Mouse (Mus musculus) frontal cortex, adult (tissue): ENCODE results near the gene Siah3.

Source experiments
- ATAC-seq: cut with Nextera tagmentation; 2 replicates; pipeline ENCODE4 v1.9.2; 2017; ENCODE audit warnings: mild to moderate bottlenecking, moderate library complexity, mixed read lengths; ENCODE audit not compliant: low TSS enrichment

Gene Siah3

DNA sequence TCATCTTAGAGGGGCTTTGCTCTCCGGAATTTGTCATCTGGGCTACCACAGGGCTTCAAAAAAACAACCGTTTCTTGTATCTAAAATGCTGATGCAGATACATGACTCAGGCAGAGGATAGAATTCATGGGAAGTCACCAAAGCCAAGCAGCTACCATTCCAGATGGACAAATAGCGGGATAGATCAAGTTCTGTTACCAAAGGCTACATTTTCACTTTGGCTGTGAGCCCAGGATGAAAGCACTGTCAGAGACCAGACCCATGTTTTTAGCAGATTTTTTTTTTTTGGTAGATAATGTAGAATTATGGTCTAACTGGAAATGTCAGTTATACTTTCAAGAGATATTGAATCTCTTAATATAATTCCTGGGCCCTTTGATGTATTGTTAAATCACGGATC is 7.4 kb downstream of the Siah3 start:
- ATAC-seq: no peak

DNA sequence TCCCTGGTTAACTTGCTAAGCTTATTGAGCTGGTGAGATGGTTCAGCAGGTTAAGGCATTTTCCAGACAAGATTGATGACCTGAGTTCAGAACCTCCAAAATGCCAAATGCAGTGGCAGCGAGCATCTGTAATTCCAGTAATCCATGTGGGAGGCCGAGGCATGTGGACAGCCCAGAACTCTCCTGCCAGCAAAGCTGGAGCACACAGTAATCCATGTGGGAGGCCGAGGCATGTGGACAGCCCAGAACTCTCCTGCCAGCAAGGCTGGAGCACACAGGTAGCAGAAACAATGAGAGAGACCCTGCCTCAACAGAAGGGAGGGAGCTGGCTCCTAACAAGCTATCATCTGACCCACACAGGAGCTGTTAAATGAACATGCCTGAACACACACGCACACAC is 13.2 kb downstream of the Siah3 start:
- no peak for ATAC-seq

DNA sequence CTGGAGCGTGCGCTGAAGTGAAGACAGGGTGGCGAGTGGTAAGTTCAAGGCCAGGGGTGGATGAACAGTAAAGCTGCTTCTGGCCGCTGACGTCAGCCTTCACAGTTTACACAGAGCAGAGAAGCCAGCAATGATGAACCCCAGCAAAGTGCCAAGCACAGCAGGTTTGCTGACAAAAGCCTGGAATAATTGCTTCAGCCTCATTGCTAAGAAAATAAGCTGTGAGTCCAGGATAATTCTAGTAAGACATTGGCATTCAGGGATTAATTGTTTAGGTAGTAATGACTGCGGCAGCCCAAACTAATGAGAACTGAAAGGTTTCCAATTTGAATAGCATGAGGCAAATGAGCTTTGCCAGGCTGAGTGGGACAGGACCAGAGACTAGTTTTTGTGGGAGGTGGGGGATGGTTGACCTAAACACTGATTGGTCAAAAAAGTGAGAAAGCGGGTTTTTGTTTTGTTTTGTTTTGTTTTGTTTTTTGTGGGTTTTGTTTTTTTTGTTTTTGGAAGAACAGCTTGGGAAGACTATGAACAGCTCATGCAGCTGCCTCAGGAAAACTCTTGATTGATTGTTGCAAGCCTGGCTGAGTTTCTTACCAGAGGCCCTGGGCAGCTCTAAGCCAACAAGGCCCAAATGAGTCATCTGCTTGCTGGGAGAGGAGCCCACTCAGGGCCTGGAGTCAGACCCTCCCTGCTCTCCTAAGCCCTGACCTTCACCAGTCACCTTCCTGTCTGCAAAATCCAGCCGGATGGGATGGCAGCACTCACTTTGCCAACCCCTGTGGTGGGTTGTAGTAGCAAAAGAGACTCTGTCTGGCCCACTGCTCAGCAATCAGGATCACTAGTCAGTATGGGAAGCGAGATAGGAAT is 17.5 kb downstream of the Siah3 start:
- peak; percentile 42 for ATAC-seq

DNA sequence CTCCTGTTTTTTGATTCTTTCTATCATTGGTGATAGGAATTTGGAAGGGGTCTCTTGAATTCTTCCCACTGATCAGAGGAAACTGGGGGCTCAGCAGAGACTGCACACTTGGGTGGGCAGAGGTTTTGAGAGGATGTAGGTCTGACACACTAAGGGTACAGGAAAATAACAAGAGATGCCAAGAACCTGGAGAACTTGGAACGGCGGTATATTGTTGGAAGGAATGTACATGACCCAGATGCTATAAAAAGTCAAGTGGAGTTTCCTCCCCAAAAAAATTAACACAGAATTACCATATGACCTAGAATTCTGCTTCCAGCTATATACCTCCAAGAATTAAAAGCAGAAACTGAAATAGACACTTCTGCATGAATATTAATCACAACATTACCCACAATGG is 20.1 kb downstream of the Siah3 start:
- peak; percentile 67 for ATAC-seq

DNA sequence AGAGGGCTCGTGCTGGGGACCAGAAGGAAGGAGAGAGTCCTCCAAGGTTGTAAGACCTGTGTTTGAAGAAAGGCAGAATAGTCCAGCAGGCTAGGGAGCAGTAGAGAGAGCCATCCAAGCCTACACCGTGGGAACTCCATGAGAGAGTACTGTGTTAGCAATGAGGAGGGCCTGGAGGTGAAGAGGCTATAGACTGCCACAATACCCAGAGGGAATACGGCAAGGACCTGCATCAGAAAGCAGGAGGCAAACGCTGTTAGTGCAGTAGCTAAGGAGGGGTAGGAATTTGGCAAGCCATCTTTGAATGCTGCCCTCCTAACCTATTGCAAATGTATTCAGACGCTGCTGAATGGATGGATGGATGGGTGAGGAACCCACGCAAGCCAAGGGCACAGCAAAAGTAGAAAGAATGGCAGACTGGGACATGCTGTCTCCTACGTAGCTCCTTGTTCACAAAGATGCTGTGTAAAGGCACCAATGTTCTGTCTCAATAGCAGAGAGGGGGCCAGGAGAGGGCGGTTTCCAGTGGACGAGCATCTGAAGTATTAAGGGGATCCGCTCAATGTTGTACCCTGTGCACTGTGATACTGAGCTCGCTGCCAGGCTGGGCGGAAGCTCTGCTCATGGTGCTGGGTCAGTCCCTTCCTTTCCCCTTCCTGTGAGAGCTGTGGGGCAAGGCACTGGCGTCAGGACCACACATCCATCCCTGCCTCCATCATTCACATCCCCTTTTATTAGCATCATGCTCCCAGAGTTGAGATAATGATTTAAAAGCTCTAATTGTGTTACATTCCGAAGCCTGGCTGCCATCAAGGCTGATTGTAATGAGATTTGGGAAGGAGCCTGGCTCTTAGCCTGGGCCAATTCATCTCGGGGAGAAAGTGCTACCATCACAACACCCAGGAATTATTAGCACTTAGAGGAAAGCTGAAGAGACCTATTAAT is 26.7 kb downstream of the Siah3 start:
- no peak for ATAC-seq

DNA sequence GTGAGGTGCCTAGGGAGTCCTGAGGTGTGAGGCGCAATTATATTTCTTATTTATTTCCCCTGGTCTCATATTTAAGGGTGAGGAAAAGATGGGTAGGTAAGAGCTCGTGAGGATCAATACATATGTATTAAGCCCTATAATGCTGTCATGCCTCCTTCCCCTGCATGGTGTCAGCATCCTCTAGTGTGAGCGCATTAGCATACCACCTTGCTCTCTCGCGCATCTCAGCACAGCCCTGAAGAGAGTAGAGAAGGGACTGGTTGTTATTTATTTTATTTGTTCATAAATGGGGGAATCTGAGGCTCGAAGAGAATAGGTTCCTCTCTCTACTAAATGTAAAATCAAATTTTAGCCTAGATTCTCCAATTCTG is 27.4 kb downstream of the Siah3 start:
- no peak for ATAC-seq

DNA sequence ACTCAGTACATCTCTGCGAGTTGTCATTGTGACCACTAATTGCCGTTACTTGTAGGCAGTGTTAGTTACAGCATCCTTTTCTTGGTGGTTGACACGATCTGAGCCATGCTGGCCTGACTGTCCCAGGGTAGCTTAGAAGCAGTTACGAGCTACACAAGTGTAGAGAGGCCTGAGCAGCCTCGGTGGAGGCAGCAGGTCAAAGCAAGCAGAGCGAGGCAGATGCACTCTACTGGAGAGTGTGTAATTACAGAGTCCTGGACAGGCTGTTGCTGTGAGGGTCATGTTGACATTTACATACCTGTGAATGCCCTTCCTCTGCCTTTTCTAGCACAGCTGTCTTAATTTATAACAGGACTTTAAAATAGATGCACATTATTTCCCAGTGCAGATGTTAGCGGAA is 32.1 kb downstream of the Siah3 start:
- ATAC-seq: no peak

DNA sequence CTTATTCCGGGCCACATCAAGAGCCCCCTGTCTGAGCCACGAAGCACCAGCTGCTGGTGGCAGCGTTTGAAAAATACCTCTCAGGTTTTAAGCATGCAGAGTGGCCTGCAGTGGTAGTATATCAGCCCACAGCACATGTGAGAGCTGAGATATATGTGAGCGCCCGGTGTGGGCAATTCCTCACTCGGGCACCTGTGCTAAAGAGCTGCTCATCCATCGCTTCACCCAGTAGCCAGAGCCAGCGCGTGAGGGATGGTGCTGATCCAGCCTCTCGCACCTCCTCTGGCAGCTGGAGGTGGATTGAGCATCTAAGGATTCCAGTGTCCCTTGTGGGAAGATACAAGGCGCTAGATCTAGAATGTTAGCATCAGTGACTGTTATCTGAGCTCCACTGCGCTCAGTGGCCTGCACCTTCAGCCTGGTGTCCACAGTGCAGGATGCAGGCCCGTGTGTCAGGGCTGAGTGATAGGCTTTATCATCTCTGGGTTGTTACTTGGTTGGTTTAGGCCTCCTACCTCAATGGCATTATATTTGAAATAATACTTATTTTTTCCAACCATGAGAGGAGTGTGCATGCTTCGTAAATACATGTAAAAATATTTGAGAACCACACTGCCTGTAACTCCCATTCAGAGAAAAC is 37.9 kb downstream of the Siah3 start:
- no peak for ATAC-seq

DNA sequence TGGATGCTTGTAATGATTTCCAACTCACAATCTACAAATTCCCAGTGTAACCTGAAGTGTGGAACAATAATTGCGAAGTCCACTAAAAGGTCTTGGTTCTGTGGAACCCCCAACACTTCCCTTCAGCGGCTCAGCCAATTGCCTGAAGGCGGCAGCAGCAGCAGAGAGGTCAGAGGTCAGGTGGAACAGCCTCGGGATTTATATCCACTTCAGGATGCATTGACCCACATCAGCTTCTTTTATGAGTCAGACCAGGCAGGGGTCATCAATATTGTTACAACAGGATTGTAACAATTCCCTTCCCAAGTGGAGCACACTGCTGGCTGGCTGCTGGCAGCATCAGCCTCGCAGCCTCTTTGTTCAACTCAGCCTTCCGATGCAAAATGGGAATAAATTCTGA is 39.1 kb downstream of the Siah3 start:
- no peak for ATAC-seq

DNA sequence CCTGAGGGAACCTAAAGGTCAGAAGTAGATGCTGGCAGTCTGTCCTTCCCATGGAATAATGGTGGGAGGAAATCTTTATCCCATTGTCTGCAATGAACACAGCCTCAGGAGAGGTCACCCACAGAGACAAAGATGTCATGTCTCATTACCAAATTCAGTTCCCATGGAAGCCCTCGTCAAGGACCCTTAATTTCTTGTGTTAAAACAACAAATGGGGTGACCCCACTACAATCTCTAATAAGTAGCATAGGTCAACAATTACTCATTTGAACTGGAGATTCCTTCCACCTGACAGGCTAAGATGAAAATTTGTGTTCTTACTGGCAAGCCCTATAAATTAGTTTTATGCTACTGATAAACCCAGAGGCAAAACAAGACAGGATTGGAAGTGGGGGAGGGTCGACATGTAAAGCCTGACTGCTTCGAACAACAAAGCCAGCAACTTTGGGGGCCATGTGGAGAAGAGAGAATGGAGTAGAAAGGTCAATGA is 45.8 kb downstream of the Siah3 start:
- ATAC-seq: no peak

DNA sequence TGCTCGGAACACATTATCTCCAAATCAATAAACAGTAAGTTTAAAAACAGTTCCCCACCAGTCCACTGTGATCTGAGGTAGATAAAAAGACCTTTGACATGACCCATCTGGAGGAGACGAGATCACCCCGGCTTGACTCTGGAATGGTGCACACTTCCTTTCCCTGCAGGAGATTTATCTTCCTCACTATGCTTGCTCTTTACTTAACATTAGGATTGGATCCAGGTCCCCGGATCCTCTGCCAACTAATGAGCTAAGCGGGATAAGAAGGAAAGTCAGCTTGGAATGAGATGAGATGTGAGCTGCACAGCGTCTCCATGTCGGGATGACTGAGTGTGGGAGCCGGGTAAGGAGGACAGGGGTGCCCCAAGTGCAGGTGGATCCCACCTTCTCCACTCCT is 46.7 kb downstream of the Siah3 start:
- peak; percentile 27; the same call in 1 of the 2 replicates for ATAC-seq

DNA sequence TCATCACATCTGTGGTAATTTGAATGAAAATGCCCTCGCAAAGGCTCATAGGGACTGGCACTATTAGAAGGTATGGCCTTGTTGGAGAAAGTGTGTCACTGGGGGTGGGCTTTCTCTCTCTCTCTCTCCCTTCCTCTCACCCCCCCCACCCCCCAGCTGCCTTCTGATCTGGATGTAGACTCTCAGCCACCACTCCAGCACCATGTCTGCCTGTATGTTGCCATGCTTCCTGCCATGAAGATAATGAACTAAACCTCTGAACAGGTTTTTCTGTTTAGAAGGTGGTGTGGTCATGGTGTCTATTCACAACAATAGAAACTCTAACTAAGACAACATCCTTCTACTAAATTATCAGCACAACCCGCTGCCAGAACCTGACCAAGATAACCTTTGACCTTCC is 48.5 kb downstream of the Siah3 start:
- ATAC-seq: no peak

DNA sequence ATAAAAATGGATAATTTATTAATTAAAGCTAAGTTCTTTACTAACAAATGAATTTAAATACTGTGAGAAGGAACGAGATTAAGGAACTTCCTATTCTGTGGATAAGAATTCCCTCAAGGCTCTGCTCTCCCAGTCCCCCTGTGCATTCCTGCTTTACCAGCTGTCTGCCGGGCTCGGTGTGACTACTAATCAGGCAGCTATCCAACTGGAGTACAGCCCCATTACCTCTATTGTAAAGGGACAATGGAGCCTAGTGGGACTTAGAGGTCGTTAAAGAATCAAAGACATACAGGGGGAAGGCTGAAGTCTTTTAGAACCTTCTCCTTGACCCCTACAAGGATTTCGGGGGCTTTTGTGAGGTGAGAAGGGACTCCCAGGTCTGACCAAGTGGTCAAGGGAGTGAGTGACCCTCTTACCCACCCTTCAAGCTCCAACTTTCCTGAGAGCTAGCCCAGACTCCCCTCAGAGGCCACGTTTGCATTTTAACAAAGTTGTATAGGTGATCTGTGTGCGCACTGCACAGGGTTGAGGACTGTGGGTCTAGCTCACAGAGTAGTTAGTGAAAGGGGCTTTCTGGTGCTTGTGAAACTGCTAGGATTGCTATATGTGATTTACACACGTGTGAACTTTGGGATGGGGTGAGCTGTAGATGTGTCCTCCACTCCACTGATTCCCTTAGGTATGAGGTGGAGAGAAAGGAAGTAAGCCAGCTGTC is 49.5 kb downstream of the Siah3 start:
- no peak for ATAC-seq

DNA sequence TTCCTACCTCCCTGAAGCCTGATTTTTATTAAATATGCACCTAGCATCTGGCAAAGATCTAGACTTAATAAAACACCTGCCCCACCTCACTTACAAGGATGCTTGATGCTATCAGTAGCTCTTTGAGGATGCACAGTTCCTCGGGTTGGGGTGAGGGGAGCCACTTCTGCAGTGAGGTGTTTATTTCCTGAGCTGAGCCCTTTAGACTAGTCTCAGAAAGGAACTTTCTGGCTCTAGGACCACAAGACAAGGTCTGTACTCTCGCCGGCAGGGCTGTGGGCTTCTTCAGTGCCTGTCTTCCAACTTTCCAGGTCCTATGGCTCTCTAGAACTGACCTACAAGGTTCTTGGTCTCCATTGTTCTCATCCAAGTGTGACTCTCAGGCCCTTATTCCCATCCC is 50.5 kb downstream of the Siah3 start:
- ATAC-seq: no peak

DNA sequence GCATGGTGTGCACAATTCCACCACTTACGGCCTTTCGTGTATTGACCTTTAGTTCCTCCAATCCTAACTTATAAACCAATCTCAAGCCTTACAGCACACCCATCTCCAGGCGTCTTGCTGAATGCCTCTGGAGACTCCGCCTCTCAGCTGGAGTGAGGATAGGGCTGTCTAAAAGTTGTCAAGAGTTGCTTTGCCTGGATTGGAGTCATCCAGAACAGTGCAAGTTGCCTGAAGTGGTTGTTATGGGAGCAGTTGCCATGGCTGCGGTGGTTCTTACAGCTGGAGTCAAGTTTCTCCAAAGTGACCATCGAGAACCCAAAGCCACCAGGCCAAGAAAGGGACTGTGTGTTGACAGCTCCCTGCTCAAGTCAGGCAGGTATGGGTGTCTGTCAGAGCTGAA is 54.3 kb downstream of the Siah3 start:
- ATAC-seq: no peak

DNA sequence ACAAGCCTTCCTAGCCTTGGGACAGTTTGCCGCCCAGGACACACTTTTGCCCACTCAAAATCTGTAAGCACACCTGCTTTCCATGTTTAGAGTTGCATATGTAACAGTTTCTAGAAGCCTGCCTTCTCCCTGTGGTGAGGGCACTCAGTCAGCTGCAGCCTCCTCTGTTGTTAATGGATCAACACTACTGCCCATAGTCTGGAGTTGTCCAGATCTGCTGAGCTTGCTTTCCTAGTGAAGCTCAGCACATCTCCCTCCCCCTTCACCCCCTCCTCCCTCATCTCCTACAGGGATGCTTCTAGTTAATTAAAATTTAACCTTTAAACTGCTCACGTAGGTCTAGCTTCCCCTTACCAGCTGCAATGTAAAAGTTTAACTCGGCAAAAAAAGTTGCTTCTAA is 57.2 kb downstream of the Siah3 start:
- 0 out of 2 replicates have a peak, but pooled peaks have one; percentile 16 for ATAC-seq

DNA sequence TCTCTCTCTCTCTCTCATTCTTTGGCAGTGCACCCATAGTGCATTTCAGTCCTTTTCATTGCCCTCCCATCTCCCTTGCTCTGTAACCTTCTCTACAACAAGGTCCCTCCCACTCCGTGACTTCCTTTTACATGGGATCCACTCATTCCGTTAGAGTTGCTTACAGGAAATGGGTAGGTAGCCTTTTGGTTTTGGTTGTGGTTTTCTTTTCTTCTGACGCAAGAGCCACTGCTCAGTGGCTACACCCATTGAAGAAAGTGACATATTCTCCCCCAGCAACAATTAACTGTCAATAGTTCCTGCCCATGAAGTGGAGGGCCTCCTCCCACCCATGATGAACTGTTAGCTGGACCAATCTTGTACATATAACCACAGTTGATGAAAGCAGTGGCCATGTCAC is 60.4 kb downstream of the Siah3 start:
- ATAC-seq: no peak

DNA sequence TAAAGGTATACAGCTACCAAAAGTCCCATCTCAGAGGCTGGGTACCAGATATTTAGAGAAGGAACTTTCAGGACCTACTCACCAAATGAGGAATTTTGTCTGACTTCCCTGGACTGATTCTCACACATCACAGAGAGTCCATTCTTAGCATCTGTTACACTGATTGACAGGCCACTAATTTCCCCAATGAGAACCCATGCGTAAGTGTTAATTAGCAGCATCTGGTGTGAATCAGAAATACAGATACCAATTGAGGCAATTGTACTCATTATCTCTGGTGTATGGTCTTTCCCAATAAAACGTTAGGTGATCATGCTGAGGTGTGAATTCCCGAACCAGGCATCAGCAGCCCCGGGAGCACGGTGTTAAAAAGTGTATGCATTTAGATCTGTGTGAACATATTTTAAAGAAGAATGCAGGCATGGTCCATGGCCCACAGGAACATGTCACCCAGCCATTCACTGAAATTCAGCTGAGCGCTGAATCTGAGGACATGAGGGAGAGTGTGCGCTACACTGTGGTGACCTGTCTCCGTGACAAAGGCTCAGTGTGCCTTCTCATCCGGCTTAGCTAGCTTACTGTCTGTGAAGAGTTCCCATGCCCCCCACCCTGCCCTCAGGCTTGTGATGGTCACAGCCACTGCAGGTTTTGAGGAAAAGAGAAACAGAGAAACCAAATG is 61.3 kb downstream of the Siah3 start:
- ATAC-seq: no peak

DNA sequence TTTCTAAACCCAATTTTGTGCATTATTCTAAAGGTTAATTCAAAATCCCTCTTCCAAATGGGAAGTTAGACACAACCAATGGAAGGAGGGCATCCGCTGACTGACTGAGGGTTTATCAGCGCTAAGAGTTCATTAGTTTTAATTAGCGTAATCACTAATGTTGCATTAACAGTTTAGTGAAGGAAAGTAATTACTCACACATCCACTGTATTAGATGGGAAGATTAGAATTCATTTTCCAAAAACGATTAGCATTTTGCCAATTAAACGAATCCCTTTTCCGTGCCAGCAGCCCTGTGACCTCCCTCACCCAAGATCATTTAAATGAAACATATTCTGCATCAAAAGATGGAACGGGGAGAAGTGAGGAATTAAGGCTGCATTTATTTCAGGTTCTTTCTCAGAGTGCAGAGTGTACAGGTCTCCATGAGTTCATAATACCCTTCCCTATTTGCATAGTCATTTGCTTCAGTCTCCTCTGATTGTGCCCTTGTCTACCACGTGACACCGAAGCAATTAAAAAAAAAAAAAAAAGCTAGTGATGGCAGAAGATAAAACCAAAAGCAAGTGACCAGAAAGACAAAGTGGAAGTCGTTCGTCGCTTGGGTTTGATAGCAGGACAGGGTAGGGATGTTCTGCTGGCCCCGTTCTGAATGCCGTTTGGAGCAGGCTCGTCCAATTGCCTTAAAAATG is 62.6 kb downstream of the Siah3 start:
- ATAC-seq: no peak

DNA sequence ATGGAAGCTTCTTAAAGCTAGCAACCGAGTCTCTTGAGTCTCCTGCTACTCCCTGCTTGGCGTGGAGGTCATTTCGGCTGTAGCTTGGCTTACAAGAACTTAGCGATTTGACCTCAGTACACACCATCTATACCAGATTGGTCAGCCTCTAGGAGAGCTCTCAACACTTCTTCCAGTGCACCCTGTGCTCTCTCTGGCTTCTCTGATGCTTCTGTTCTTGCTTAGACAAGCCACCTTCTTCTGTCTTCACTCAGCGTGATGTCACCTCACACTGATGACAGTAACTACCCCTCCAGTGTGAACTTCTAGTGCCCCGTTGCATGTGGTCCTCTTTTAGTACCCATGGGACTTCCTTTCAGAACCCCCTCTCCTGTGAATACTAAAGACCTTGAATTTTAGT is 63.1 kb downstream of the Siah3 start:
- ATAC-seq: no peak
